Mouse (Mus musculus) naive thymus-derived CD4-positive, alpha-beta T cell, adult 5 months (primary cell): ENCODE measurements around the gene Gpr137. TPM values are rescaled to one million over a fixed set of nuclear protein-coding genes. Genes with fewer than 3 reads are reported as not detected.

Experiments
- polyA plus RNA-seq: library from polyadenylated mRNA; unstranded; fragments of 100-300 nt; shearing (Covaris generic); gene quantifications from one replicate; pipeline ENCODE4 v1.2.1, GENCODE M21; 2017

Gene Gpr137
- polyA plus RNA-seq, result 6.3 TPM

GRCm38 (mm10) chr19:6942249-6942691 is at the start of gene Gpr137:
Gpr137 (minus strand) TSS chr19:6942480.

GRCm38 (mm10) chr19:6987061-6987903 is 45.0 kb upstream of the Gpr137 start, which contains the start of gene Vegfb:
Vegfb (minus strand) TSS chr19:6987651.

GRCm38 (mm10) chr19:6980381-6981093 is 38.3 kb upstream of the Gpr137 start, which contains the start of gene Fkbp2:
Fkbp2 (minus strand) TSS chr19:6980501.

GRCm38 (mm10) chr19:6975537-6976521 is 33.5 kb upstream of the Gpr137 start, which contains the start of gene Plcb3:
Plcb3 (minus strand) TSS chr19:6976470.

GRCm38 (mm10) chr19:6974211-6975205 is 32.2 kb upstream of the Gpr137 start, which contains the start of gene Ppp1r14b:
Ppp1r14b (plus strand) TSS chr19:6974968.

GRCm38 (mm10) chr19:6941372-6942248 is 670 bp downstream of the Gpr137 start, which contains the start of gene Bad:
Bad (plus strand) TSS chr19:6941861.

GRCm38 (mm10) chr19:6934195-6934977 is 7.9 kb downstream of the Gpr137 start, which contains the start of gene Kcnk4:
Kcnk4 (minus strand) TSS chr19:6934515.

GRCm38 (mm10) chr19:6925307-6925573 is 17.0 kb downstream of the Gpr137 start, which contains the start of gene Catsperz:
Catsperz (minus strand) TSS chr19:6925380.

GRCm38 (mm10) chr19:6921647-6922567 is 20.4 kb downstream of the Gpr137 start, which contains the start of gene Esrra:
Esrra (minus strand) TSS chr19:6921813.

GRCm38 (mm10) chr19:6909507-6910289 is 32.6 kb downstream of the Gpr137 start, which contains the start of the genes Trmt112 and Prdx5:
Trmt112 (plus strand) TSS chr19:6909698.
Prdx5 (minus strand) TSS chr19:6910106.

Other genes with a start within 250 kb of the Gpr137 start
- gene Rps6ka4, start 101.8 kb downstream of the Gpr137 start, polyA plus RNA-seq, result 27.2 TPM
- 50.5 TPM for gene Ccdc88b, start 84.3 kb downstream of the Gpr137 start, polyA plus RNA-seq
- gene Trmt112, start 32.8 kb downstream of the Gpr137 start, polyA plus RNA-seq, result 163 TPM
- 141 TPM for gene Prdx5, start 32.4 kb downstream of the Gpr137 start, polyA plus RNA-seq
- gene Esrra, start 20.7 kb downstream of the Gpr137 start, polyA plus RNA-seq, result 16.7 TPM
- not detected for gene Catsperz, start 17.1 kb downstream of the Gpr137 start, polyA plus RNA-seq
- gene Kcnk4, start 8.0 kb downstream of the Gpr137 start, polyA plus RNA-seq, result not detected
- 11.2 TPM for gene Bad, start 619 bp downstream of the Gpr137 start, polyA plus RNA-seq
- gene Ppp1r14b, start 32.5 kb upstream of the Gpr137 start, polyA plus RNA-seq, result 131 TPM
- 8.5 TPM for gene Plcb3, start 34.0 kb upstream of the Gpr137 start, polyA plus RNA-seq
- 18.6 TPM for gene Fkbp2, start 38.0 kb upstream of the Gpr137 start, polyA plus RNA-seq
- 6.1 TPM for gene Vegfb, start 45.2 kb upstream of the Gpr137 start, polyA plus RNA-seq
- gene Dnajc4, start 50.1 kb upstream of the Gpr137 start, polyA plus RNA-seq, result 36.2 TPM
- 4.6 TPM for gene Nudt22, start 53.6 kb upstream of the Gpr137 start, polyA plus RNA-seq
- gene Trpt1, start 53.7 kb upstream of the Gpr137 start, polyA plus RNA-seq, result 4.1 TPM
- 241 TPM for gene Fermt3, start 77.0 kb upstream of the Gpr137 start, polyA plus RNA-seq
- gene Stip1, start 97.5 kb upstream of the Gpr137 start, polyA plus RNA-seq, result 197 TPM
- gene Macrod1, start 114.3 kb upstream of the Gpr137 start, polyA plus RNA-seq, result 34.3 TPM
- not detected for gene Flrt1, start 163.2 kb upstream of the Gpr137 start, polyA plus RNA-seq